Mouse (Mus musculus) liver, embryonic 16.5 days (tissue): ENCODE measurements around the gene Tshb. TPM values are rescaled to one million over a fixed set of nuclear protein-coding genes. Genes with fewer than 3 reads are reported as not detected.

ENCODE experiments used
- ATAC-seq: fragments of 200-750 bp; cut with Nextera tagmentation; 2 replicates; pipeline ENCODE4 v1.8.0; 2017; ENCODE audit warnings: low read depth, mild to moderate bottlenecking, moderate number of reproducible peaks, moderate library complexity
- H3K27ac ChIP-seq: fragments of 300-500 bp; sonication (generic); 2 replicates; pipeline ENCODE4 v1.5.1; 2014; ENCODE audit warnings: mild to moderate bottlenecking, low read length
- H3K27me3 ChIP-seq: fragments of 300-500 bp; sonication (generic); 2 replicates; pipeline ENCODE4 v1.6.1; 2014; ENCODE audit warnings: low read depth, low read length, mixed read lengths; ENCODE audit not compliant: control insufficient read depth, insufficient read depth
- H3K36me3 ChIP-seq: fragments of 300-500 bp; sonication (generic); 2 replicates; pipeline ENCODE4 v1.6.1; 2014; ENCODE audit warnings: mild to moderate bottlenecking; ENCODE audit not compliant: control insufficient read depth, insufficient read depth
- H3K4me1 ChIP-seq: fragments of 300-500 bp; sonication (generic); 2 replicates; pipeline ENCODE4 v1.6.1; 2014; ENCODE audit warnings: low read depth, low read length, mixed read lengths; ENCODE audit not compliant: control insufficient read depth
- H3K4me2 ChIP-seq: fragments of 300-500 bp; sonication (generic); 2 replicates; pipeline ENCODE4 v1.6.1; 2014; ENCODE audit warnings: low read depth, low read length, mixed read lengths
- H3K4me3 ChIP-seq: fragments of 300-500 bp; sonication (generic); 2 replicates; pipeline ENCODE4 v1.5.1; 2014; ENCODE audit warnings: low read depth, mild to moderate bottlenecking, low read length
- H3K9ac ChIP-seq: fragments of 300-500 bp; sonication (generic); 2 replicates; pipeline ENCODE4 v1.6.1; 2014; ENCODE audit warnings: low read depth, low read length
- H3K9me3 ChIP-seq: fragments of 300-500 bp; sonication (generic); replicated peaks from 2 replicates; pipeline ENCODE4 v1.6.1; 2016; ENCODE audit warnings: low read length; ENCODE audit not compliant: control insufficient read depth
- WGBS: fragments of 180-500 bp; shearing (Covaris S2); extraction: QIAGEN DNeasy Blood & Tissue Kit; methylation state at CpG from one replicate; pipeline ENCODE4 v1.1.7; 2014; ENCODE audit not compliant: insufficient replicate concordance; 5-methylcytosine and 5-hydroxymethylcytosine counted together
- polyA plus RNA-seq: library from polyadenylated mRNA; unstranded; fragments of >200 nt; fragmentation: Nextera tagmentation; extraction: Ambion mirVana; gene quantifications from 2 replicates; pipeline ENCODE4 v1.2.1, GENCODE M21; 2015

The Tshb gene
- polyA plus RNA-seq = not detected in 2 replicates

DNA sequence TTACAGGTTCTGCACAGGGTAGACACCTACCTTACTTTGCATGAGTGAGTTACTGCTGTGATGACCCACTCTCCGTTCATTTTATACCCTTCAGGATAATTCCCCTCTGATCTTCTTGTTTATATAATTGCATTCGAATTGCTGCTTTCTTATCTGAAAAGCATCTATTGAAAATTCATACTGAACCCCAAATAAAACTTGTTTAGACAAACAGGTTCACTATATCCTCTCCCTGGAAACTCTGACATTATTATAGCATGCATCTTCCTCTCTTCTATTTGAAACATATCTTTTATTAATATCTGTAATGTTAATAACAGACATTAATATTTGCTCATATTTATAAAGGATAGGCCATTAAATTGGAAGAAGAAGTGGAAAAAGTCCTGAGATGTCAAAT, at the start of gene Tshb:
Gene Tshb (minus strand): TSS at position 101 of the 400 bp plus-strand sequence.
- Histone ChIP-seq H3K4me1 (no peaks in the 10 kb centered on the region), H3K4me3 (no peak within 1 kb of the TSS), H3K4me2 (no peak within 1 kb of the TSS), H3K36me3 (no peaks in the 10 kb centered on the region), H3K27ac (no peak within 1 kb of the TSS), H3K27me3 (no peaks in the 10 kb centered on the region), H3K9ac (no peak within 1 kb of the TSS), H3K9me3 (no peaks in the 10 kb centered on the region)
- WGBS = 59% methylated on average over 2 of the region's 2 CpGs
- no peak for ATAC-seq

DNA sequence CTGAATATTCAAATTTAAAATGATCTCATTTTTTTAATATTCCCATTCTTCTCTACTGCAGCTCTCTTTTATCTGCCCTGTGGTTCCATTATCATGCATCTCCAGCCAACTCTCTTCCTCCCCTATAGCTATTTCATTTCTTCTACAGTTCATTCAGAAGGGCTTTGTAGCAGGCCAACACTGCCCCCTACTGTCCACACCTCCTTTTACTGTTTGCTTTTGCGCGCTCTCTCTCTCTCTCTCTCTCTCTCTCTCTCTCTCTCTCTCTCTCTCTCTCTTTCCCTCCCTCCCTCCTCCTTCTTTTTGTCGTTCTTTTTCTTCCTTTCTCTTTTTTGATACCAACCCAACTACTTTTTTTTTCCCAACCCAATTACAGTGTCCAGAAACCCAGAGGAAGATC, 21.4 kb upstream of the Tshb start:
- H3K4me1 ChIP-seq = no peaks in the 10 kb centered on the region
- no peak overlapping the region for H3K4me3 ChIP-seq
- no peak overlapping the region for H3K27ac ChIP-seq
- WGBS = 0% methylated on average over 3 of the region's 3 CpGs
- H3K9me3 ChIP-seq = no peaks in the 10 kb centered on the region
- no peaks in the 10 kb centered on the region for H3K27me3 ChIP-seq
- H3K4me2 ChIP-seq = no peak overlapping the region
- no peaks in the 10 kb centered on the region for H3K36me3 ChIP-seq
- H3K9ac ChIP-seq = no peak overlapping the region
- ATAC-seq = no peak

- no peaks in the 10 kb centered on the region for H3K4me1 ChIP-seq
- H3K36me3 ChIP-seq = no peaks in the 10 kb centered on the region
- WGBS = 13% methylated on average over 4 of the region's 4 CpGs
- no peak overlapping the region for H3K4me3 ChIP-seq
- no peak for ATAC-seq
- H3K27me3 ChIP-seq = no peaks in the 10 kb centered on the region
- H3K27ac ChIP-seq = no peak overlapping the region
- no peak overlapping the region for H3K4me2 ChIP-seq
- no peak overlapping the region for H3K9ac ChIP-seq
- no peaks in the 10 kb centered on the region for H3K9me3 ChIP-seq
These were observed 4.9 kb upstream of the Tshb start for GRCm38 (mm10) chr3:102787369-102787768.

GRCm38 (mm10) chr3:102773018-102773417, 9.5 kb downstream of the Tshb start:
- whole genome bisulfite sequencing = 61% methylated on average over 4 of the region's 4 CpGs
- H3K9me3 ChIP-seq = no peaks in the 10 kb centered on the region
- H3K36me3 ChIP-seq = no peaks in the 10 kb centered on the region
- H3K4me3 ChIP-seq = no peak overlapping the region
- H3K4me1 ChIP-seq = no peaks in the 10 kb centered on the region
- H3K9ac ChIP-seq = no peak overlapping the region
- no peak overlapping the region for H3K27ac ChIP-seq
- ATAC-seq = no peak
- H3K27me3 ChIP-seq = no peaks in the 10 kb centered on the region
- H3K4me2 ChIP-seq = no peak overlapping the region

GRCm38 (mm10) chr3:102764850-102765249, 17.7 kb downstream of the Tshb start:
- no peak for ATAC-seq
- H3K4me3 ChIP-seq = no peak overlapping the region
- no peaks in the 10 kb centered on the region for H3K9me3 ChIP-seq
- no peaks in the 10 kb centered on the region for H3K36me3 ChIP-seq
- H3K4me1 ChIP-seq = no peaks in the 10 kb centered on the region
- no peak overlapping the region for H3K4me2 ChIP-seq
- H3K9ac ChIP-seq = no peak overlapping the region
- H3K27me3 ChIP-seq = no peaks in the 10 kb centered on the region
- no peak overlapping the region for H3K27ac ChIP-seq
- 69% methylated on average over 7 of the region's 7 CpGs for WGBS

DNA sequence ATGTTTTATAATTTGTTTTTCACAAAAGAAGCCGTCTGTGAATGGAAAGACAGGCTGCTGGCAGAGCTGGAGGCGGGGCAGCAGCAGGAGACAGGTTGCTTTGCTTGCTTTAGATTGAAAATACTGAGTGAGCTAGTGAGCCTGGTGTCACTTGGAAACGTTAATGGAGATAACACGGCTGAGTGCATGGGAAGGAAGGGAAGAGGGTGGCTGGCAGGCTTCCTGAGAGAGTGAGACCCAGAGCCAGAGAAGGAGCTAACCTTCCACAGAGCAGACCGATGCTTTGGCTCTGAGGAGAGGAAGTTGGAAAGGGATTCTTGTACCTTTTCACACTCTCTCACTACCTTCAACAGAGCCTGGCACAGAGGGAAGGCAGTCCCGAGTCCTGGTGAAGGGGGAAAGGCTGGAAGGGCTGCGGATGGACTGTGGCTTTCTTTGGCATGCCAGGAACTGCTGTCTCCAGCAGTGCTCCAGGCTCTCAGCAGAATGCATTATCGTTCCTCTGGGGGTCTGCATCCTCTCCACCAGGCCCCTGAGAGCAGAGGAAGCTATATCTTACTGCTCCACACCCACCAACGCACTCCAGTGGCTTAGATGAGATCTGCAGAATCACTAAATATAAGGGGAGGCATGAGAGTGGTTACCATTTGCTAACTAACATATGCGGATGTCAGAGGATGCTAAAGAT, 18.7 kb downstream of the Tshb start:
- Histone ChIP-seq H3K4me1 (no peaks in the 10 kb centered on the region), H3K27ac (no peak overlapping the region), H3K9ac (no peak overlapping the region), H3K36me3 (no peaks in the 10 kb centered on the region), H3K27me3 (no peaks in the 10 kb centered on the region), H3K4me2 (no peak overlapping the region), H3K4me3 (no peak overlapping the region), H3K9me3 (no peaks in the 10 kb centered on the region)
- no peak for ATAC-seq
- WGBS = 33% methylated on average over 10 of the region's 10 CpGs

GRCm38 (mm10) chr3:102762388-102762787, 20.1 kb downstream of the Tshb start:
- Histone ChIP-seq H3K27ac (no peak overlapping the region), H3K4me3 (no peak overlapping the region), H3K9me3 (no peaks in the 10 kb centered on the region), H3K4me2 (no peak overlapping the region), H3K36me3 (no peaks in the 10 kb centered on the region), H3K4me1 (no peaks in the 10 kb centered on the region), H3K27me3 (no peaks in the 10 kb centered on the region), H3K9ac (no peak overlapping the region)
- WGBS = 50% methylated on average over 3 of the region's 3 CpGs
- ATAC-seq = no peak

- H3K9me3 ChIP-seq = no peaks in the 10 kb centered on the region
- H3K27me3 ChIP-seq = no peaks in the 10 kb centered on the region
- no peaks in the 10 kb centered on the region for H3K4me1 ChIP-seq
- no peak overlapping the region for H3K4me2 ChIP-seq
- no peak overlapping the region for H3K27ac ChIP-seq
- WGBS = 53% methylated on average over 3 of the region's 3 CpGs
- H3K36me3 ChIP-seq = no peaks in the 10 kb centered on the region
- H3K4me3 ChIP-seq = no peak overlapping the region
- no peak for ATAC-seq
- H3K9ac ChIP-seq = no peak overlapping the region
These were observed 22.3 kb downstream of the Tshb start for GRCm38 (mm10) chr3:102760236-102760635.

GRCm38 (mm10) chr3:102757019-102757418, 25.5 kb downstream of the Tshb start:
- ATAC-seq = no peak
- no peak overlapping the region for H3K9ac ChIP-seq
- H3K36me3 ChIP-seq = no peaks in the 10 kb centered on the region
- H3K4me1 ChIP-seq = no peaks in the 10 kb centered on the region
- no peak overlapping the region for H3K4me3 ChIP-seq
- H3K9me3 ChIP-seq = no peaks in the 10 kb centered on the region
- WGBS = 60% methylated on average over 6 of the region's 6 CpGs
- no peaks in the 10 kb centered on the region for H3K27me3 ChIP-seq
- no peak overlapping the region for H3K4me2 ChIP-seq
- no peak overlapping the region for H3K27ac ChIP-seq
